Mouse (Mus musculus) c-Kit-positive CD71-negative TER-119-negative erythroid progenitor cells, embryonic 14.5 days (primary cell): ENCODE data around the gene B3gnt9.
A peak's percentile ranks its signal among the peaks of the same experiment; 100 is the strongest.
"Not testable (repeated sequence)": the region's sequence is repeated elsewhere in the genome, so short reads cannot be mapped to it uniquely, and the experiment has no call there.

Experiments
- DNase-seq: peaks from one replicate; pipeline ENCODE4 v3.0.0-alpha.2; 2013; ENCODE audit warnings: low read depth

Gene B3gnt9

GRCm38 (mm10) chr8:105254966-105255350, at the start of gene B3gnt9:
B3gnt9 (minus strand) TSS chr8:105255153.
- no peak for DNase-seq

- DNase-seq = no peak
These were observed 48.9 kb upstream of the B3gnt9 start for GRCm38 (mm10) chr8:105303874-105304273.

GRCm38 (mm10) chr8:105303396-105303795, 48.4 kb upstream of the B3gnt9 start:
- DNase-seq = no peak

- DNase-seq = no peak
These were observed 45.0 kb upstream of the B3gnt9 start for GRCm38 (mm10) chr8:105299962-105300361.

- DNase-seq = no peak
These were observed 43.6 kb upstream of the B3gnt9 start for GRCm38 (mm10) chr8:105298351-105299252.

GRCm38 (mm10) chr8:105297511-105298192, 42.7 kb upstream of the B3gnt9 start, which contains the start of gene E2f4:
E2f4 (plus strand) TSS chr8:105297663.
- peak; percentile 86 for DNase-seq

- no peak for DNase-seq
These were observed 41.1 kb upstream of the B3gnt9 start, which contains the start of gene Exoc3l for GRCm38 (mm10) chr8:105295895-105296573. Exoc3l (minus strand) TSS chr8:105296101.

GRCm38 (mm10) chr8:105295256-105295655, 40.3 kb upstream of the B3gnt9 start:
- DNase-seq = no peak

GRCm38 (mm10) chr8:105294776-105295175, 39.8 kb upstream of the B3gnt9 start:
- no peak for DNase-seq

GRCm38 (mm10) chr8:105293405-105293804, 38.5 kb upstream of the B3gnt9 start:
- DNase-seq = no peak

GRCm38 (mm10) chr8:105292471-105292870, 37.5 kb upstream of the B3gnt9 start:
- DNase-seq = no peak

- not testable (repeated sequence) for DNase-seq
These were observed 36.8 kb upstream of the B3gnt9 start for GRCm38 (mm10) chr8:105291802-105292201.

- DNase-seq = not testable (repeated sequence)
These were observed 36.4 kb upstream of the B3gnt9 start for GRCm38 (mm10) chr8:105291364-105291763.

- peak; percentile 97 for DNase-seq
These were observed 35.8 kb upstream of the B3gnt9 start for GRCm38 (mm10) chr8:105290554-105291314.

- no peak for DNase-seq
These were observed 35.0 kb upstream of the B3gnt9 start, which contains the start of gene 4931428F04Rik for GRCm38 (mm10) chr8:105289805-105290460. 4931428F04Rik (minus strand) TSS chr8:105289864.

GRCm38 (mm10) chr8:105288958-105289732, 34.2 kb upstream of the B3gnt9 start:
- DNase-seq = peak; percentile 96

GRCm38 (mm10) chr8:105288231-105288630, 33.3 kb upstream of the B3gnt9 start:
- no peak for DNase-seq

GRCm38 (mm10) chr8:105286907-105287306, 32.0 kb upstream of the B3gnt9 start:
- no peak for DNase-seq

- no peak for DNase-seq
These were observed 30.6 kb upstream of the B3gnt9 start for GRCm38 (mm10) chr8:105285514-105285913.

- DNase-seq = no peak
These were observed 28.1 kb upstream of the B3gnt9 start for GRCm38 (mm10) chr8:105283074-105283473.
